Mouse (Mus musculus) liver, embryonic 15.5 days (tissue): ENCODE data around the gene Pde9a. TPM values are rescaled to one million over a fixed set of nuclear protein-coding genes. Genes with fewer than 3 reads are reported as not detected.
A peak's percentile ranks its signal among the peaks of the same experiment; 100 is the strongest.

ENCODE experiments used
- ATAC-seq: fragments of 200-750 bp; cut with Nextera tagmentation; 2 replicates; pipeline ENCODE4 v1.8.0; 2017; ENCODE audit warnings: moderate number of reproducible peaks, mild to moderate bottlenecking, moderate library complexity; ENCODE audit not compliant: insufficient read depth
- H3K27ac ChIP-seq: fragments of 300-500 bp; sonication (generic); replicated peaks from 2 replicates; pipeline ENCODE4 v1.5.1; 2015; ENCODE audit warnings: mild to moderate bottlenecking, inconsistent platforms
- H3K27me3 ChIP-seq: fragments of 300-500 bp; sonication (generic); 2 replicates; pipeline ENCODE4 v1.6.1; 2015; ENCODE audit warnings: mild to moderate bottlenecking, inconsistent platforms
- H3K36me3 ChIP-seq: fragments of 300-500 bp; sonication (generic); replicated peaks from 2 replicates; pipeline ENCODE4 v1.6.1; 2015; ENCODE audit warnings: moderate library complexity, mild to moderate bottlenecking, inconsistent platforms
- H3K4me1 ChIP-seq: fragments of 300-500 bp; sonication (generic); replicated peaks from 2 replicates; pipeline ENCODE4 v1.6.1; 2015; ENCODE audit warnings: inconsistent platforms
- H3K4me2 ChIP-seq: fragments of 300-500 bp; sonication (generic); 2 replicates; pipeline ENCODE4 v1.6.1; 2015; ENCODE audit warnings: moderate library complexity, mild to moderate bottlenecking, inconsistent platforms
- H3K4me3 ChIP-seq: fragments of 300-500 bp; sonication (generic); replicated peaks from 2 replicates; pipeline ENCODE4 v1.5.1; 2015; ENCODE audit warnings: mild to moderate bottlenecking, inconsistent platforms
- H3K9ac ChIP-seq: fragments of 300-500 bp; sonication (generic); 2 replicates; pipeline ENCODE4 v1.6.1; 2015; ENCODE audit warnings: moderate library complexity, mild to moderate bottlenecking, inconsistent platforms
- H3K9me3 ChIP-seq: fragments of 300-500 bp; sonication (generic); replicated peaks from 2 replicates; pipeline ENCODE4 v1.6.1; 2016; ENCODE audit warnings: inconsistent platforms
- WGBS: fragments of 180-500 bp; shearing (Covaris S2); methylation state at CpG from one replicate; pipeline ENCODE4 v1.1.7; 2015; ENCODE audit warnings: mixed read lengths; ENCODE audit not compliant: insufficient replicate concordance; 5-methylcytosine and 5-hydroxymethylcytosine counted together
- polyA plus RNA-seq: library from polyadenylated mRNA; unstranded; fragments of >200 nt; fragmentation: Nextera tagmentation; extraction: Ambion mirVana; gene quantifications from 2 replicates; pipeline ENCODE4 v1.2.1, GENCODE M21; 2015

The Pde9a gene
- polyA plus RNA-seq, 1 experiment from 2014 or later = 3.2 TPM

- Histone ChIP-seq H3K27me3 (no peaks in the 10 kb centered on the region; the same call in 1 of the 2 replicates), H3K9me3 (no peaks in the 10 kb centered on the region), H3K27ac (no peak overlapping the region), H3K4me2 (no peak overlapping the region), H3K36me3 (no peaks in the 10 kb centered on the region), H3K4me3 (no peak overlapping the region), H3K9ac (no peak overlapping the region), H3K4me1 (no peaks in the 10 kb centered on the region)
- WGBS = 45% methylated on average over 8 of the region's 8 CpGs
- no peak for ATAC-seq
These were observed 30.1 kb upstream of the Pde9a start for GRCm38 (mm10) chr17:31355792-31356502.

DNA sequence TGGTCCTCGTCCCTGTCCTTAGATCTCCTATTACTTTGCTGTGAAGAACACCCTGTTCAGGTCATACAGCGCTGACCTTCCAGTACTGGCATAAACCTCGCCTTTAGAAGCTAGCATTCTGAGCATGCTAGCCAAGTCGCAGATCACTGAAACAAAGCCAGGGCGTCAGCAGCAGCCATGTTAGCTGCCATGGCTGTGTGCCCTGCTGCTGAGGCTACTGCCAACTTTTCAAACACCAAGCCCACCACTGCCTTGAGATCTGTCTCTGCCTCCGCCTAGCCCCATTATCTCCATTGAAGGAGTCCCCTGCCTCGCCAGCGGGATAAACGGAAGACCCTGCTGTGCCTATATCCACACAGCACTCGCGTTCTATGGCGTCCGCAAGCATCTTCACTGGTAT, 25.4 kb upstream of the Pde9a start:
- no peaks in the 10 kb centered on the region for H3K9me3 ChIP-seq
- H3K4me2 ChIP-seq = no peak overlapping the region
- no peak overlapping the region for H3K9ac ChIP-seq
- no peaks in the 10 kb centered on the region for H3K36me3 ChIP-seq
- no peak for ATAC-seq
- WGBS = 71% methylated on average over 13 of the region's 13 CpGs
- H3K27me3 ChIP-seq = no peaks in the 10 kb centered on the region; the same call in 1 of the 2 replicates
- H3K4me1 ChIP-seq = no peaks in the 10 kb centered on the region
- no peak overlapping the region for H3K27ac ChIP-seq
- no peak overlapping the region for H3K4me3 ChIP-seq

- Histone ChIP-seq H3K27me3 (no peaks in the 10 kb centered on the region), H3K4me3 (no peak overlapping the region), H3K4me1 (no peaks in the 10 kb centered on the region), H3K9me3 (no peaks in the 10 kb centered on the region), H3K27ac (no peak overlapping the region), H3K36me3 (no peaks in the 10 kb centered on the region), H3K9ac (no peak overlapping the region), H3K4me2 (no peak overlapping the region)
- 71% methylated on average over 5 of the region's 5 CpGs for WGBS
- ATAC-seq = no peak
These were observed 20.3 kb upstream of the Pde9a start for GRCm38 (mm10) chr17:31365586-31366166.

- no peaks in the 10 kb centered on the region for H3K9me3 ChIP-seq
- no peak overlapping the region for H3K9ac ChIP-seq
- no peaks in the 10 kb centered on the region for H3K36me3 ChIP-seq
- no peak overlapping the region for H3K4me2 ChIP-seq
- no peaks in the 10 kb centered on the region for H3K4me1 ChIP-seq
- ATAC-seq = peak; percentile 81
- no peak overlapping the region for H3K4me3 ChIP-seq
- H3K27ac ChIP-seq = no peak overlapping the region
- H3K27me3 ChIP-seq = no peaks in the 10 kb centered on the region
- WGBS = 48% methylated on average over 2 of the region's 2 CpGs
These were observed 15.8 kb upstream of the Pde9a start for GRCm38 (mm10) chr17:31370221-31370620.

GRCm38 (mm10) chr17:31370931-31371330, 15.1 kb upstream of the Pde9a start:
- Histone ChIP-seq H3K27me3 (no peaks in the 10 kb centered on the region), H3K4me1 (no peaks in the 10 kb centered on the region), H3K4me2 (no peak overlapping the region), H3K9ac (no peak overlapping the region), H3K36me3 (no peaks in the 10 kb centered on the region), H3K9me3 (no peaks in the 10 kb centered on the region), H3K4me3 (no peak overlapping the region), H3K27ac (no peak overlapping the region)
- ATAC-seq = no peak

- H3K9me3 ChIP-seq = no peaks in the 10 kb centered on the region
- H3K27ac ChIP-seq = no peak overlapping the region
- no peaks in the 10 kb centered on the region for H3K27me3 ChIP-seq
- no peaks in the 10 kb centered on the region for H3K36me3 ChIP-seq
- ATAC-seq = no peak
- H3K4me2 ChIP-seq = no peak overlapping the region
- no peaks in the 10 kb centered on the region for H3K4me1 ChIP-seq
- 10% methylated on average over 7 of the region's 7 CpGs for WGBS
- H3K4me3 ChIP-seq = no peak overlapping the region
- H3K9ac ChIP-seq = no peak overlapping the region
These were observed 8.0 kb upstream of the Pde9a start for GRCm38 (mm10) chr17:31377961-31378360.

GRCm38 (mm10) chr17:31378361-31378761, 7.6 kb upstream of the Pde9a start:
- H3K9ac ChIP-seq = no peak overlapping the region
- H3K4me1 ChIP-seq = no peaks in the 10 kb centered on the region
- WGBS = 61% methylated on average over 10 of the region's 10 CpGs
- no peaks in the 10 kb centered on the region for H3K27me3 ChIP-seq
- no peak overlapping the region for H3K4me2 ChIP-seq
- no peak for ATAC-seq
- no peak overlapping the region for H3K4me3 ChIP-seq
- no peak overlapping the region for H3K27ac ChIP-seq
- no peaks in the 10 kb centered on the region for H3K36me3 ChIP-seq
- H3K9me3 ChIP-seq = no peaks in the 10 kb centered on the region

- 53% methylated on average over 2 of the region's 2 CpGs for WGBS
- ATAC-seq = no peak
- Histone ChIP-seq H3K27ac (no peak overlapping the region), H3K9me3 (no peaks in the 10 kb centered on the region), H3K36me3 (no peaks in the 10 kb centered on the region), H3K4me1 (no peaks in the 10 kb centered on the region), H3K27me3 (peaks cover 2% of the 10 kb centered on the region; the same call in 1 of the 2 replicates), H3K9ac (no peak overlapping the region), H3K4me3 (no peak overlapping the region), H3K4me2 (no peak overlapping the region)
These were observed 6.9 kb upstream of the Pde9a start for GRCm38 (mm10) chr17:31379086-31379485.

DNA sequence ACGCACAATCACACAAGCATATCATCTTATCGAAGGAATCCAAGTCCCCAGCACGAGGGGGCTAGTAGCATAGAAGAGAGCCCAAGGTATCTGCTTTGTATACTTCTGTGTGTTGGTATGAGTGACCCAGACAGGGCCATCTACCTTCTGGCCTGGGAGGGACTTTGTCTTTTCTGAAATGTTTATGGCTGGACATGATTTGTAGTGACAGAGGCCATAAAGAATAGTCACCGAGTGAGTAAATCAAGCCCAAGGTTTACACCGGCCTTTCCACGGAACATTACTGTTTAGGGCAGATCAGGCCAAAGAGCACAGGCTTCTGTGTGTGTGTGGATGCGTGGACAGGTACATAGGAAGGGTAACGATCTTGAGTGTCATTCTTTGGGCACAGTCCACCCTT, 6.1 kb upstream of the Pde9a start:
- H3K4me2 ChIP-seq = no peak overlapping the region
- H3K36me3 ChIP-seq = no peaks in the 10 kb centered on the region
- 51% methylated on average over 8 of the region's 8 CpGs for WGBS
- H3K4me1 ChIP-seq = no peaks in the 10 kb centered on the region
- H3K27me3 ChIP-seq = peaks cover 10% of the 10 kb centered on the region
- H3K9me3 ChIP-seq = no peaks in the 10 kb centered on the region
- no peak for ATAC-seq
- H3K27ac ChIP-seq = no peak overlapping the region
- no peak overlapping the region for H3K9ac ChIP-seq
- H3K4me3 ChIP-seq = no peak overlapping the region

DNA sequence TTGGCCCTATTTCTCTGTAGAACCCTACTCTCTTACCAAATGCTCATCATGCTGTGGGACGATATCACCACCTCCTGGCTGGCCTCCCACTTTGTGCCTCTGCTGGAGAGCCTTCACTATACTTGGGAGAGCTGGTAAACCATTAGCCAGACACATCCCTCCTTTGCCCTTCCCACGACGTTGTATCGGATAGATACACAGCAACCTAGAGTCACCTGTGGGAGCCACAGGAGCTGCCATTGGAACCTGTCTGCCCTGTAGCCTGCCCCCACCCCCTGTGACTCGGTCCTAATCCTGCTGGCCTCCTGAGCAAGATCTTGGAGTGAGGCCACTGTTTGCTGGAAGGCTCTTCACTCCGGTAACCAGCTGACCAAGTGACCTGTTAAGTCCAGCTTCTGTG, 2.7 kb upstream of the Pde9a start:
- Histone ChIP-seq H3K4me3 (no peak overlapping the region), H3K27me3 (peaks cover 43% of the 10 kb centered on the region), H3K9me3 (no peaks in the 10 kb centered on the region), H3K4me1 (no peaks in the 10 kb centered on the region), H3K36me3 (no peaks in the 10 kb centered on the region), H3K4me2 (no peak overlapping the region), H3K9ac (no peak overlapping the region), H3K27ac (no peak overlapping the region)
- WGBS = 61% methylated on average over 6 of the region's 6 CpGs
- ATAC-seq = peak; percentile 28; the same call in 1 of the 2 replicates

DNA sequence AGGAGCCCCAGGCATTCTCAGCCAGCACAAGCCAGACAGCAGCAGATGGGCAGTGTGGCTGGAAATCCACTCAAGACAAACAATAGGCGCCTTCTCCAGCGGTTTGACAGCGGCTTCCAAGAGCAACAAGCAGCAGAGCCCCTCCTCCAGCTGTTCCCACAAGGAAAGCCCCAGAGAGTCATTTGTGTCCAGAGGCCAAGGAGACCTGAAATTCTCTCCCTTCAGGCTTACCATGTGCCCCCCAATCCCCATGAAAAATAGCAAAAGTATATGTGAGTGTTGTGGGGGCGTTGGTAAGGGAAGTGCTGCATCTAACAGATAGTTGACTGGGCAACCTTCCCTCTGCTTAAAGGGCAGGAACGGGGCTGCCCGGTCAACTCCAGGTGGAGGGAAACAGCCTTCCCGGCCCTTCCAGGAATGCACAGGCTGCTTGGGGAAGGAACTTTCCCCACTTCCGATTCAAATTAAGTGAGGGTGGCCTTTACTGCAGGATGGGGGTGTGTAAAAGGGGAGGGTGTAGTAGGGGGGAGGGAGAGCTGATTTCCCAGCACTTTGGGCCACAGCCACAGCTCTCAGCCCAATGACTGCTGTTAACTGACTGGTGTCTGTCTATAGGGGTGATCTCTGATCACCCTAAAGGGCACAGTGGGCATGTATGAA, 912 bp upstream of the Pde9a start:
- no peak overlapping the region for H3K9ac ChIP-seq
- peaks cover 48% of the 10 kb centered on the region for H3K27me3 ChIP-seq
- H3K4me1 ChIP-seq = no peaks in the 10 kb centered on the region
- H3K4me2 ChIP-seq = no peak overlapping the region
- H3K27ac ChIP-seq = no peak overlapping the region
- 19% methylated on average over 8 of the region's 8 CpGs for WGBS
- no peak for ATAC-seq
- H3K9me3 ChIP-seq = no peaks in the 10 kb centered on the region
- no peaks in the 10 kb centered on the region for H3K36me3 ChIP-seq
- H3K4me3 ChIP-seq = no peak overlapping the region
